13 mouse cellular contexts compared by ENCODE assay signal in genomic region chr13:112348250-112348649, GRCm38 (mm10).
"Had no signal": no experiment of that assay in that cellular context is flagged by ENCODE, and none has a peak within 500 bp of the region (broad histone marks: within the 10 kb centered on the region; RNA-seq: fewer than 3 reads in every experiment).

No protein-coding gene starts in this region.

- H3K27ac ChIP-seq: intestine, embryonic 15.5 days; left cerebral cortex, adult 2 months; liver, embryonic 14.5 days; midbrain, embryonic 13.5 days; neural tube, embryonic 15.5 days; stomach, postnatal 0 days had no signal

- H3K27me3 ChIP-seq: intestine, embryonic 15.5 days; limb, embryonic 13.5 days; midbrain, embryonic 13.5 days; neural tube, embryonic 15.5 days had no signal

- DNase-seq: lung, adult 2 months; lung, postnatal 36 days; right cerebral cortex, adult 18-20 months; right cerebral cortex, postnatal 25 days; thymus, postnatal 14 days had no signal

- H3K9ac ChIP-seq: intestine, embryonic 15.5 days; limb, embryonic 13.5 days; liver, embryonic 14.5 days; midbrain, embryonic 13.5 days; neural tube, embryonic 15.5 days had no signal

- ATAC-seq: intestine, embryonic 15.5 days; lung, postnatal 0 days; midbrain, embryonic 13.5 days had no signal

- H3K9me3 ChIP-seq: intestine, embryonic 15.5 days; midbrain, embryonic 13.5 days had no signal

- H3K4me1 ChIP-seq: intestine, embryonic 15.5 days; neural tube, embryonic 15.5 days had no signal

- H3K4me3 ChIP-seq: intestine, embryonic 15.5 days; left cerebral cortex, adult 2 months; limb, embryonic 13.5 days; midbrain, embryonic 13.5 days; neural tube, embryonic 15.5 days had no signal

- H3K36me3 ChIP-seq: intestine, embryonic 15.5 days; limb, embryonic 13.5 days; midbrain, embryonic 13.5 days had no signal

- H3K4me2 ChIP-seq: intestine, embryonic 15.5 days; limb, embryonic 13.5 days; midbrain, embryonic 13.5 days; neural tube, embryonic 15.5 days had no signal
